Mouse (Mus musculus): ENCODE measurements at regions not wholly inside any gene's neighbourhood (a gene's known extent, or its start where the extent isn't known, plus 50 kb on each side); places are given as distances from the start of the nearest gene placed in this dataset.

- TF ChIP-seq CTCF (conservative IDR thresholded peaks at IDR 0.05 in 1 of 2, IDR thresholded peaks at IDR 0.05 in 1 of 2; ENCODE audit: low read depth in 2 of 2, low read length in 2 of 2) (no peak), CHD2 (IDR thresholded peaks at IDR 0.05; ENCODE audit: low read length) (no peak), MAZ (IDR thresholded peaks at IDR 0.05; ENCODE audit: low read depth, low read length) (no peak), POLR2A (IDR thresholded peaks at IDR 0.05; ENCODE audit: low read depth, low read length) (no peak), CHD1 (IDR thresholded peaks at IDR 0.05; ENCODE audit: low read depth, low read length) (no peak), ELF1 (IDR thresholded peaks at IDR 0.05; ENCODE audit: low read depth, low read length) (no peak), NRF1 (IDR thresholded peaks at IDR 0.05; ENCODE audit: low read depth, low read length) (no peak), EP300 (IDR thresholded peaks at IDR 0.05; ENCODE audit: low read length) (no peak), USF1 (IDR thresholded peaks at IDR 0.05; ENCODE audit: low read depth, low read length) (no peak), TCF12 (IDR thresholded peaks at IDR 0.05; ENCODE audit: low read depth, low read length) (no peak), SMC3 (IDR thresholded peaks at IDR 0.05; ENCODE audit: low read depth, low read length) (no peak), ZMIZ1 (IDR thresholded peaks at IDR 0.05; ENCODE audit: low read depth, low read length) (no peak), ZNF384 (IDR thresholded peaks at IDR 0.05; ENCODE audit: low read depth, low read length) (no peak)
Measured at GRCm38 (mm10) chr3:146344402-146345025, 59.9 kb upstream of the Ssx2ip start.
